Mouse (Mus musculus) urinary bladder, postnatal 0 days (tissue): Measurements from ENCODE around the gene Actr1b. TPM values are rescaled to one million over a fixed set of nuclear protein-coding genes. Genes with fewer than 3 reads are reported as not detected.

Source experiments
- microRNA-seq: library from miRNA; unstranded; fragments of <30 nt; microRNA quantifications from one replicate; pipeline ENCODE4, GENCODE M21; 2016
- polyA plus RNA-seq: library from polyadenylated mRNA; unstranded; fragments of >200 nt; fragmentation: Nextera tagmentation; extraction: Ambion mirVana; gene quantifications from 2 replicates; pipeline ENCODE4 v1.2.1, GENCODE M21; 2015

The Actr1b gene
- 62.6 and 65.6 TPM in 2 replicates for polyA plus RNA-seq

GRCm38 (mm10) chr1:36714311-36714710 lies at the start of gene Actr1b:
Gene Actr1b (minus strand): TSS chr1:36714422.

GRCm38 (mm10) chr1:36761568-36761967 lies 47.3 kb upstream of the Actr1b start, which contains the start of gene Zap70:
Gene Zap70 (plus strand): TSS chr1:36761798.

GRCm38 (mm10) chr1:36709854-36710280 lies 4.4 kb downstream of the Actr1b start, which contains the start of gene 4933424G06Rik:
Gene 4933424G06Rik (plus strand): TSS chr1:36710149.

GRCm38 (mm10) chr1:36691271-36692155 lies 22.7 kb downstream of the Actr1b start, which contains the start of gene Cox5b:
Gene Cox5b (plus strand): TSS chr1:36691449.

GRCm38 (mm10) chr1:36682620-36683355 lies 31.4 kb downstream of the Actr1b start, which contains the start of gene Fam178b:
Gene Fam178b (minus strand): TSS chr1:36683183.

Small RNA genes within 50 kb of the gene (microRNA-seq; reads per million reads assigned to microRNA genes)
- not detected for gene Gm24133

Other genes starting within 250 kb of the Actr1b start
- gene Cnnm4, start 242.8 kb downstream of the Actr1b start, polyA plus RNA-seq = 10.0 and 11.8 TPM in 2 replicates
- 1.2 and 1.3 TPM in 2 replicates for gene Cnnm3, start 202.6 kb downstream of the Actr1b start, polyA plus RNA-seq
- gene Ankrd23, start 177.5 kb downstream of the Actr1b start, polyA plus RNA-seq = 11.8 and 13.1 TPM in 2 replicates
- 1.0 TPM in 1 of 2 replicates, not detected in the other for gene Gm42417, start 175.0 kb downstream of the Actr1b start, polyA plus RNA-seq
- 20.9 and 28.5 TPM in 2 replicates for gene Ankrd39, start 167.0 kb downstream of the Actr1b start, polyA plus RNA-seq
- 8.2 and 9.7 TPM in 2 replicates for gene Sema4c, start 156.1 kb downstream of the Actr1b start, polyA plus RNA-seq
- gene Fam178b, start 31.2 kb downstream of the Actr1b start, polyA plus RNA-seq = 1.3 and 1.6 TPM in 2 replicates
- gene Cox5b, start 23.0 kb downstream of the Actr1b start, polyA plus RNA-seq = 696 and 763 TPM in 2 replicates
- gene 4933424G06Rik, start 4.3 kb downstream of the Actr1b start, polyA plus RNA-seq = not detected in 2 replicates
- 0.18 TPM in 1 of 2 replicates, not detected in the other for gene Zap70, start 47.4 kb upstream of the Actr1b start, polyA plus RNA-seq
- gene Tmem131, start 229.2 kb upstream of the Actr1b start, polyA plus RNA-seq = 5.4 and 6.7 TPM in 2 replicates